Mouse (Mus musculus): ENCODE results near the gene Scn10a.

Gene Scn10a

DNA sequence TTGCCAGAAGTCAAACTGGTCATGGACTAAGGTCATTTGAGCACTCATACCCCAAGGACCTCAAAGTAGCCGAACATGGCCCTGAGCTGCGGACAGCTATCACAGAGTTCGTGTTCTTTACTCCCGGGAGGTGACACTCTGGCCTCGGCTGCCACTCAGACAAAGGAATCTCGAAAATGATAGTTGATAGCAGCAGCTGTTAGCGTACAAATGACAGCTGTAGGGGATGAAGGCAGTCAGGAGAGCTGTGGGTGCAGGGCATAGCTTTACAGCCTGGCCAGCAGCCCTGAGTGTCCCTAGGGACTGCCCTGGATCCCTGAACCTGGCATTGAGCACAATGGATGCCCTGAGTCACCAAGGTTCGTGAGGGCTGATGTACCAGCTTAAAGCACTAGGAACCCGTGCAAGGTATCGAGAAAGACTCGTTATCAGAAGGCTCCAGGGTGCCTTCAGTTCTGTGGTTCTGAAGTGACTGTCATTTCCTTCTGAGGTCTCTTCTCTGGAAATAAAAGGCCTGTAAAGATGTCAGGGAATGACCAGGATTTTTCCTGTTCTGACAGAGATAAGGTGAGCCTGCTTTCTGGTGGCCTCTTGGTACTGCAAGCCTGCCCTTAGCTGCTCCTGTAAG, 84.8 kb downstream of the Scn10a start:
- DNase-seq, result no peak

DNA sequence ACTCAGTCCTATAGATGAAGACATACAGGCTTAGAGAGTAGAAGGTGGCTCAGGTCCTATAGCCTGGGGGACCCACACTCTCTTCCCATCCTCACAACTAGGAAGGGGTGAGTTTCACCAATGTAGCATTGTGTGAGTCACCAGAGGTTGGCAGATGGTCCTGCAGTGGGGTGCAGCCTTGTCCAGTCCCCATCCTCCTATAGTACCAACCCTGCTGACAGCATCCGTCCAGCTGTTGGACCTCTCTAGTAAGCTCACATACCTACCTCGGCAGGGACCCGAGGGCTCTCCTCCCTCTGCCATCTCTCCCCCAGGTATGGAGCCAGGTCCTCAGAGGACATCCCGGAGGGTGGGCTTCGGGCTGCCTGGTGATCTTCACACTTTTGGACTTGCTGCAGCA, 85.6 kb downstream of the Scn10a start:
- no peak for DNase-seq

DNA sequence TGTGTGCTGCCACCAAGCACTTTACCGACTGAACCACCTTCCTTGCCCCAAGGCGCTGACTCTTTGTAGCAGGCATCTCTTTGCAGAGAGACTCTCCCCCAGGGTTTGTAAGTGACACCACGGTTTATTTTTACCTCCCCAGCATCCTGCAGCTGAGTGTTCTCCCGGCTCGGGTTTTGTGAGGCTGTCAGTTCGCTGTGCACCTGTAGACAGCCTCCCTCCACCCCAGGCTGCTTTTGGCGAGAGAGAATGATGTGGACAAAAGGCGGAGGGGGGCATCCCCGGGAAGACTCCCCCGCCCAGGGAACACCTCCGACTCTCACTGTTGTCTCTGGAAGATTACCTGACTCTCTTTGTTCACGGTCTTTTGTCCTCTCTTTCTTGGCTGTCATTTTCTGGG, 86.3 kb downstream of the Scn10a start:
- DNase-seq, result no peak

- peak; percentile 6 for DNase-seq
Measured at GRCm38 (mm10) chr9:119631899-119632533, 87.1 kb downstream of the Scn10a start.

DNA sequence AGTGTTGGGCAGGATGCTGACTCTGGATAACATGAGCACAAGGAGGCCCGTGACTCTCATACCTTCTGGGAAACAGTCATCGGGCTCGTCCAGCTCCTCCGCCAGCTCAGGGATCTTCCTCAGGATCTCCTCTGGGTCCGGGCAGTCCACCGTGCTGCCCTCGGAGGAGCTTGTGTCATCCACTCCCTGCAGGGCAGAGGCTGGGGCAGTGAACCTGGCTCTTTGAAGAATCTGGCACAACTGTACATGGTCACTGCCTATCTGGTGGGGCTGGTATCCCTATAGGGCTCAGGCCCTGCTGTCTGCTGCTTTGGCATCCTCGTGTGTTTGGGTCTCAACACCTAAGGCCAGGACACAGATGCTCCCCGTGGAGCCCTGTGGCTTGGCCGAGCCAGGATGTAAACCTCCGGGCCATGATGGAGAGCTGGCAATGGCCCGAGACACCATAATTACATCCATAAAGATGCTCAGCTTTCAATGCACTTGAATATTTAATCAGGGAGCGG, 87.7 kb downstream of the Scn10a start:
- DNase-seq, result no peak

DNA sequence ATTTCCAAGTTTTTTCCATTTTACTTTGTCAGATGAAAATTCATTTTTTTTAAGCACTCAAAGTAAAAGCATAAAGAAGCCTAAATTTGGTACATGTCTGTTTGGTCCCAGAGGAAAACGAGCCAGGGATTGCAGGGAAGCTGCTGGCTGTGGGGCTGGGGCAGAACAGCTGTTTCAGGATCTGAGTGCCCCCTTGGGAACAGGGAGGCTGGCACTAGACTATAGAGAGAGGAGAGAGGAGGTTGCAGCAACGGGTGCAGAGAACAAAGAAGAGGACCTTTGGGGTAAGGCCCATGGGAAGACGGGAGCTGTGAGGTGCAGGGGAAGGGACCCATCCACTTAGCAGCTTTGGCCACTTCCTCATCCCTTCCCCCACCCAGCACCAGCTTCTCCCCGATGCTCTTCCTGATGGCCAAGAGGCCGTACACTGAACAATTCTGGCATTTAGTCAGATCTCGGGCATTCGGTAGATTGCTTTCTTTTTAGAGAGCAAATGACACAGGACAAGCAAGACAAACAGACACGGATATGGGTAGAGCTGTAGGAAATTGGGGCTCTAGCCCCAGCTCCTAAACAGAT, 90.3 kb downstream of the Scn10a start:
- no peak for DNase-seq

GRCm38 (mm10) chr9:119627227-119627626, 91.9 kb downstream of the Scn10a start:
- DNase-seq, result no peak

- no peak for DNase-seq
Measured at GRCm38 (mm10) chr9:119624151-119624550, 95.0 kb downstream of the Scn10a start.

GRCm38 (mm10) chr9:119614798-119615197, 104.3 kb downstream of the Scn10a start:
- DNase-seq, result no peak

- DNase-seq, result no peak
Measured at GRCm38 (mm10) chr9:119610563-119611166, 108.5 kb downstream of the Scn10a start.

GRCm38 (mm10) chr9:119606906-119607305, 112.2 kb downstream of the Scn10a start:
- DNase-seq, result no peak

DNA sequence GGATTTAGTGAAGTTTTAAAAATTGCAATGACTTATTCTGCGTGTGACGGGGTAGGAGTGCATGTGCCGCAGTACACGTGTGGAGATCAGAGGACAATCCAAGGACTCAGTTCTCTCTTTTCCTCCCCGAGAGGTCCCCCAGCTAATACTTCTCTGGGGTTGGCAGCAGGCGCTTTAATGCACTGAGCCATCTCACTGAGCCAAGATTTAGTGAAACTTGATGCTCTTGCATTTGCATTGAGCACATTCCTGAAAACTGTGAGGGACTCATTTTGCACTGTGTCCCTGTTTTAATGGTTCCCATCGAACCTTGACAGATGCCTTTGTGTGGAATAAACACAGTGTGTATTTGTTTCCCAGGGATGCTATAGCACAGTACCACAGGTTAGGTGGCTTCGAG, 114.5 kb downstream of the Scn10a start:
- DNase-seq, result no peak

DNA sequence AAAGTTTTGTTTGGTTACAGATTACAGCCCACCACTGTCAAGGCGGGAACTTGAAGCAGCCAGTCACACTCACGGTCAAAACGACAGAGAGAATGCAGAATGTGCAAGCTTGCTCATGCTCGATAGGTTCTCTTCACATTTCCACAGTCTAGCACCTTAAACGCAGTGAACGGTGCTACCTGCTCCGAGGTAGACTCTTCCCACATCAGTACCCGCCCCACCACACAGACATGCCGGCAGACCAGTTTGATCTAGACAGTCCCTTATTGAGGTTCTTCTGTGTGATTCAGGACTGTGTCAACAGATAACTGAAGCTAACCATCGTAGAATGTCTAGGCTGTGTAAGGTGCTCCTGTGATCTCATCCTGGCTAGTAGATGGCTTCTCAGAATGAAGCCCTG, 120.6 kb downstream of the Scn10a start:
- no peak for DNase-seq

GRCm38 (mm10) chr9:119597332-119597731, 121.8 kb downstream of the Scn10a start:
- no peak for DNase-seq

DNA sequence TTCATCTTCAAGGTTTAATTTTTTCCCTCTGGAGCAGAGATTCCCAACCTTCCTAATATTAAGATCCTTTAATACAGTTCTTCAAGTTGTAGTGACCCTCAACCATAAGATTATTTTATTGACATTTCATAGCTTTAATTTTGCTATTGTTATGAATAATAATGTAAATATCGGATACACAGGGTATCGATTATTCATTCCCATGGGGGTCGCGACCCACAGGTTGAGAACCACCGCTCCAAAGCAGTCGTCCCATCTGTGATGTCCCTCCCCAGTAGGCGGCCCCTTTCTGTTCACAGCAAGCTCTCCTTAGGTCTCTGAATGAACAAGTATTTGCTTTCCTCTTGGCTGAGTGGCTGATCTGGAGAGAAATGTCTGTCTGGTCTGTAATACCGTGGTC, 129.5 kb downstream of the Scn10a start:
- no peak for DNase-seq

GRCm38 (mm10) chr9:119588763-119589449, 130.2 kb downstream of the Scn10a start:
- no peak for DNase-seq

- peak; percentile 79 for DNase-seq
Measured at GRCm38 (mm10) chr9:119580668-119581067, 138.5 kb downstream of the Scn10a start.

GRCm38 (mm10) chr9:119580187-119580586, 138.9 kb downstream of the Scn10a start:
- DNase-seq, result no peak

- DNase-seq, result peak; percentile 28
Measured at GRCm38 (mm10) chr9:119578636-119579438, 140.3 kb downstream of the Scn10a start, which contains the start of gene Scn5a. Gene Scn5a, minus strand, starts transcription at chr9:119579016.

DNA sequence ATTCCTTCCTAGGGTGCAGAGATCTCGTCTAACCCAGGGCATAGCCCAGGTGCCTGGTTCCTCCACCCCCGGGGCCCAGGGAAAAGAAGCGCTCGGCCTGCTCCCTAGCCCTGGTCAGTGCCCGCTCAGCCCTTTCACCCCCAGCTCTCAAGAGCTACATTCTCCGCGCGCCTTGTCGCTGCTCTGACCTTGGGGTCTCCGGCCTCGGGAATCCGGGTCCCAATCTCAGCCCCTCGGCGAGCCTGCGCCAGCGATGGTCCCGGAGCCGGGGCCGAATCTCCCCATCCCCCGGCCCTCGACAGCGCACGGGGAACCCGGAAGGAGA, 140.8 kb downstream of the Scn10a start:
- no peak for DNase-seq

DNA sequence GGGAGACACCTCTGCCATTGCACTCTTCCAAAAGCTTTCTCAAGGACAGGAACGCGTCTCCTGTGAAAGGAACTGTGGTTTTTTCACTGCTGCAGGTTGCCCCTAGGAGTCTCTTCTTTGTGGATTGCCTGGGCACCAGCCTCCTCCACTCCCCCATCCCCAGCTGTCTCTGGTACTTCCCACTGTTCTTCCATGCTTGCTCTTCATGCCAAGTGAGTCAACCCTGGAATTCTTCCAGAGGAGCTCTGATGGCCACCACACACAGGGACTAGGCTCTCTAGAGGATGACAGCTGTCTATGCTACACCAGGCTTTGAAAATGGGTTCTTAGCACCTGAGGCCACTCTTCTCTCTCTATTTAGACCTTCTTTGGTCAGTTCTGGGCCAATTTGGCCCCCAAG, 142.1 kb downstream of the Scn10a start:
- DNase-seq, result no peak

DNA sequence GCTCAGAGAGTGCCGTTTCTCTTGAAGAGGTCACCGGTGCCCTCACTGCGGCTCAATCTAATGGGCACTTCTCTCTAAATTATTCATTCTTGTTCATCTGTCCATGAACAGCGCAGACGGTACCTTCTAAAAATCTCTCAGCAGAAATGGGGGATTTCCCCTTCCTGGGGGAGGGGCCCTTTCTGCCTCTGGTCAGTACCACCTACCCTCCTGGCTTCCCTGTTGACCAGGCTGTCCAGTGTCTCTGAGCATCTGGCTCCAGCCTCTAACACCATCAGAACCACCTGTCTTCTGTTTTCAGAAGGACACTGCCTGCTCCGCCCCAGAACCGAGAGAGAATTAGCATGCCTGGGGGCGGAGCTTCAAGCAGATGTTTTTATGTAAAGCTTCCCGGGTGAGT, 143.4 kb downstream of the Scn10a start:
- no peak for DNase-seq

DNA sequence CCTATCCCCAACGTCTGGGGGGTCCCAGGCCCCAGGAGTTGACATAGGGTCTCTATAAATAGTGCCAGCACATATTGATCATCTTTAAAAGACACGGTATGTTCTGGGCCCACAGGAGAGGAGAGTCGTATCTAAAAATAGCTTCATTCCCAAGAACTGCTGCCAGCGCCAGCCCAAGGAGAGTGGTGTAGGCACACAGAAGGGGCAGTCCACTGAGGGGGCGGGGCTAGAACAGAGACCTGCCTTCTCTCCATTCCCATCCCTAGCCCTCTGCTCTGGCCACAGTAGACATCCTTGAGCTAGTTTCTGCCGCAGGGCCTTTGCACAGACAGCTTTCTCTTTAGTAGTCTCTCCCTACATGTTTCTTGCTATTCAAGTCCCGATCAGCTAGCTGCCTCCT, 144.8 kb downstream of the Scn10a start:
- DNase-seq, result no peak

Data from kidney, adult 18-20 months (tissue).